ENCODE assay signal across 8 mouse cellular contexts in genomic region chr16:93917712-93918678, GRCm38 (mm10). TPM values are rescaled to one million over a fixed set of nuclear protein-coding genes. Genes with fewer than 3 reads are reported as not detected.
A peak's percentile ranks its signal among the peaks of the same experiment; 100 is the strongest.
DNase-seq lines count a peak whose midpoint lies in the region; ATAC-seq and TF ChIP-seq lines count a peak whose summit lies in the region.

No protein-coding gene starts in this region.

- peak; percentile 87 for ATAC-seq in megakaryocyte progenitor cell, adult 5-6 weeks (replicated peaks; ENCODE audit: poor library complexity)

- intact Hi-C loops in gastrocnemius, adult 2 months (cut with DNase I), result loop anchor here (2.0 kb wide), 1 partner anchor 59 kb away; no protein-coding TSS in a partner anchor
- intact Hi-C loops in left cerebral cortex, adult 2 months (cut with DNase I), result loop anchor here (5.0 to 10.0 kb wide), 2 partner anchors 233 to 339 kb away; partner anchors contain the start of gene Cbr3

- H3K27ac ChIP-seq in gastrocnemius, adult 2 months, result no peak overlapping the region
- H3K27ac ChIP-seq in left cerebral cortex, adult 2 months, result no peak overlapping the region

- TF ChIP-seq CTCF in gastrocnemius, adult 2 months (IDR thresholded peaks at IDR 0.05), result peak; percentile 85
- peak; percentile 80 for TF ChIP-seq CTCF in left cerebral cortex, adult 2 months (IDR thresholded peaks at IDR 0.05)

- H3K4me3 ChIP-seq in gastrocnemius, adult 2 months, result no peak overlapping the region
- no peak overlapping the region for H3K4me3 ChIP-seq in left cerebral cortex, adult 2 months

- peak; percentile 90 for DNase-seq in ZHBTc4 (ENCODE audit: low read depth, low spot score)
- peak; percentile 89 for DNase-seq in cerebellum, postnatal 4 days (ENCODE audit: low spot score in 2 of 2)
- DNase-seq in gastrocnemius, adult 2 months, result peak; percentile 84
- peak; percentile 88 for DNase-seq in hindlimb bud, embryonic 11.5 days (ENCODE audit: extremely low spot score, low read depth, low spot score)
- peak; percentile 77 to 86 for DNase-seq in left cerebral cortex, adult 2 months (ENCODE audit: extremely low spot score in 1 of 2, low spot score in 2 of 2)
- peak; percentile 80 to 89 for DNase-seq in right cerebral cortex, postnatal 10 days (ENCODE audit: low spot score in 2 of 2)
- DNase-seq in urinary bladder, postnatal 25 days (ENCODE audit: low spot score), result peak; percentile 84

RNA-seq across cellular contexts. Expression of gene Chaf1b, which starts 34.3 kb away (rescaled TPM):
- total RNA-seq in gastrocnemius, adult 2 months (2021), result under 1 TPM; 0.20 to 0.25 TPM
- 1 to 10 TPM in 1 of 2 experiments, under 1 TPM in 1; 0.79 to 1.0 TPM for total RNA-seq in left cerebral cortex, adult 2 months (2021)
- total RNA-seq in megakaryocyte progenitor cell, adult 5-6 weeks (2015), result 38.3 and 49.3 TPM in 2 replicates
- 51.5 and 51.6 TPM in 2 replicates for total RNA-seq in megakaryocyte progenitor cell, adult 5-6 weeks (2017)

Comparison
In these comparisons a context has a peak if more than half of its experiments do, and no peak if none do; other contexts are left out.
1. RNA of gene Chaf1b, which starts 34.3 kb away (total RNA-seq): 38.3 to 51.6 TPM in megakaryocyte progenitor cell, adult 5-6 weeks; 0.79 to 1.0 TPM in left cerebral cortex, adult 2 months and 0.20 to 0.25 TPM in gastrocnemius, adult 2 months; every median in the first group is over 10 times any median in the second.
2. Peak in every context shown above with its lines, with median percentiles within 50 percentile points of each other: DNase-seq.